Mouse (Mus musculus) CH12.LX (cell line): ENCODE measurements around the gene Ccnl1.

Experiments
- BHLHE40 ChIP-seq: IDR thresholded peaks from 2 replicates; pipeline ENCODE4 v1.6.1; 2011; ENCODE audit warnings: mild to moderate bottlenecking, low read depth, low read length, improper control_type of control experiment
- CTCF ChIP-seq, 2 experiments: IDR thresholded peaks in 1 of 2; conservative IDR thresholded peaks in 1 of 2; 2 replicates each; pipeline ENCODE4 v1.5.1; 2011 to 2012; ENCODE audit warnings: low read depth in 2 of 2, low read length in 2 of 2, improper control_type of control experiment in 1 of 2, inconsistent platforms in 1 of 2, mild to moderate bottlenecking in 1 of 2, moderate library complexity in 1 of 2
- E2F4 ChIP-seq: IDR thresholded peaks from 2 replicates; pipeline ENCODE4 v1.6.1; 2011; ENCODE audit warnings: low read depth, low read length, improper control_type of control experiment; ENCODE audit not compliant: insufficient replicate concordance
- ETS1 ChIP-seq: conservative IDR thresholded peaks from 2 replicates; pipeline ENCODE4 v1.6.1; 2012; ENCODE audit warnings: low read depth, mild to moderate bottlenecking, inconsistent platforms, low read length, improper control_type of control experiment, moderate library complexity
- MAX ChIP-seq: IDR thresholded peaks from 2 replicates; pipeline ENCODE4 v1.6.1; 2011; ENCODE audit warnings: low read length, improper control_type of control experiment
- POLR2A ChIP-seq: IDR thresholded peaks from 2 replicates; pipeline ENCODE4 v1.6.1; 2011; ENCODE audit warnings: low read depth, mild to moderate bottlenecking, improper control_type of control experiment, low read length
- SMC3 ChIP-seq: IDR thresholded peaks from 2 replicates; pipeline ENCODE4 v1.6.1; 2011; ENCODE audit warnings: low read depth, low read length, improper control_type of control experiment
- ZKSCAN1 ChIP-seq: IDR thresholded peaks from 2 replicates; pipeline ENCODE4 v1.6.1; 2012; ENCODE audit warnings: low read depth, inconsistent platforms, low read length, improper control_type of control experiment, borderline replicate concordance

DNA sequence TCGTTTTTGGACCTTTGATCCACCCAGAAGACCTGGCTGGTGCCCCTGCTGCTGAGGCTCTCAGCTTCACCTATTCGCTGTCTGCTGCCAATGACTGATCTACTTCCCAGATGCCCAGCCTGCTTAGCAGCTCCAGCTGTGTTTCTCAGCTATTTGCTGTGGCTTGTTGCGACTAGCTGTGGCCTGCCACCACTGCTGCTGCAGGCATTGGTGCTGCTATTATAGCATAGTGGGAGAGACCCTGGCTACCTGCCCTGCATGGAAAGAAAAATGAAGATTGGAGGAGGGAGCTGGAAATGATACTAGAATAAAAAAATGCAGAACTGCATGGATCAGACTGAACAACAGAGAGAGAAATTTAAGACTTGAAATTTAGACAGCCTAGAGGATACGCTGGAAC lies 45.1 kb downstream of the Ccnl1 start:
- TF ChIP-seq POLR2A (no peak), BHLHE40 (no peak), MAX (no peak), CTCF (conservative IDR thresholded peaks at IDR 0.05 in 1 of 2, IDR thresholded peaks at IDR 0.05 in 1 of 2; ENCODE audit: low read depth in 2 of 2, low read length in 2 of 2) (no peak), SMC3 (no peak), ETS1 (no peak), ZKSCAN1 (no peak), E2F4 (no peak)
